Mouse (Mus musculus) yolk sac, embryonic 10.5 days (tissue): ENCODE measurements around the gene Nanog.
"Not testable (repeated sequence)": the region's sequence is repeated elsewhere in the genome, so short reads cannot be mapped to it uniquely, and the experiment has no call there.

Source experiments
- DNase-seq: peaks from one replicate; pipeline ENCODE4 v3.0.0-alpha.2; 2017; ENCODE audit warnings: low spot score

Gene Nanog

GRCm38 (mm10) chr6:122707036-122707800 lies at the start of gene Nanog:
TSS of gene Nanog (plus strand) at chr6:122707489.
- no peak for DNase-seq

GRCm38 (mm10) chr6:122657630-122658029 lies 49.7 kb upstream of the Nanog start:
- no peak for DNase-seq

- DNase-seq, result no peak
Observed at GRCm38 (mm10) chr6:122659567-122659966, 47.7 kb upstream of the Nanog start.

- peak; percentile 51 for DNase-seq
Observed at GRCm38 (mm10) chr6:122660601-122661379, 46.5 kb upstream of the Nanog start.

GRCm38 (mm10) chr6:122662551-122663264 lies 44.6 kb upstream of the Nanog start:
- peak; percentile 68 for DNase-seq

- peak; percentile 83 for DNase-seq
Observed at GRCm38 (mm10) chr6:122663596-122664206, 43.6 kb upstream of the Nanog start.

GRCm38 (mm10) chr6:122665866-122666265 lies 41.4 kb upstream of the Nanog start:
- no peak for DNase-seq

GRCm38 (mm10) chr6:122667715-122668114 lies 39.6 kb upstream of the Nanog start:
- DNase-seq, result no peak

- DNase-seq, result no peak
Observed at GRCm38 (mm10) chr6:122668823-122669222, 38.5 kb upstream of the Nanog start.

GRCm38 (mm10) chr6:122669406-122670200 lies 37.7 kb upstream of the Nanog start:
- peak; percentile 90 for DNase-seq

GRCm38 (mm10) chr6:122670201-122670551 lies 37.1 kb upstream of the Nanog start:
- no peak for DNase-seq

GRCm38 (mm10) chr6:122670841-122671240 lies 36.4 kb upstream of the Nanog start:
- DNase-seq, result no peak

GRCm38 (mm10) chr6:122672746-122673145 lies 34.5 kb upstream of the Nanog start:
- DNase-seq, result no peak

GRCm38 (mm10) chr6:122682646-122683045 lies 24.6 kb upstream of the Nanog start:
- no peak for DNase-seq

GRCm38 (mm10) chr6:122686709-122687108 lies 20.6 kb upstream of the Nanog start:
- no peak for DNase-seq

- DNase-seq, result no peak
Observed at GRCm38 (mm10) chr6:122689411-122690055, 17.8 kb upstream of the Nanog start.

- DNase-seq, result no peak
Observed at GRCm38 (mm10) chr6:122690082-122690481, 17.2 kb upstream of the Nanog start.

GRCm38 (mm10) chr6:122695398-122695797 lies 11.9 kb upstream of the Nanog start:
- DNase-seq, result no peak

GRCm38 (mm10) chr6:122699628-122700027 lies 7.7 kb upstream of the Nanog start:
- DNase-seq, result not testable (repeated sequence)

GRCm38 (mm10) chr6:122701816-122702215 lies 5.5 kb upstream of the Nanog start:
- no peak for DNase-seq
